Mouse (Mus musculus) midbrain, postnatal 0 days (tissue): ENCODE results near the gene Zswim7. TPM values are rescaled to one million over a fixed set of nuclear protein-coding genes. Genes with fewer than 3 reads are reported as not detected.

Experiments used
- ATAC-seq: fragments of 200-750 bp; cut with Nextera tagmentation; 2 replicates; pipeline ENCODE4 v1.8.0; 2017; ENCODE audit warnings: moderate number of reproducible peaks, mild to moderate bottlenecking, moderate TSS enrichment, moderate library complexity; ENCODE audit not compliant: low FRiP score
- DNase-seq: peaks from one replicate; pipeline ENCODE4 v3.0.0-alpha.2; 2015; ENCODE audit warnings: low spot score
- H3K27ac ChIP-seq: fragments of 300-500 bp; sonication (generic); 2 replicates; pipeline ENCODE4 v1.5.1; 2014; ENCODE audit warnings: low read depth, mild to moderate bottlenecking, low read length, mixed read lengths
- H3K27me3 ChIP-seq: fragments of 300-500 bp; sonication (generic); 2 replicates; pipeline ENCODE4 v1.6.1; 2014; ENCODE audit warnings: low read length, control low read depth, mixed read lengths; ENCODE audit not compliant: insufficient read depth
- H3K36me3 ChIP-seq: fragments of 300-500 bp; sonication (generic); 2 replicates; pipeline ENCODE4 v1.6.1; 2014; ENCODE audit warnings: low read length, control low read depth, mixed read lengths; ENCODE audit not compliant: insufficient read depth
- H3K4me1 ChIP-seq: fragments of 300-500 bp; sonication (generic); 2 replicates; pipeline ENCODE4 v1.6.1; 2014; ENCODE audit warnings: mild to moderate bottlenecking, control low read depth, antibody characterized with exemption, low read length, mixed read lengths; ENCODE audit not compliant: insufficient read depth
- H3K4me2 ChIP-seq: fragments of 300-500 bp; sonication (generic); 2 replicates; pipeline ENCODE4 v1.6.1; 2014; ENCODE audit warnings: low read depth, mild to moderate bottlenecking, low read length, mixed read lengths; ENCODE audit not compliant: poor library complexity, severe bottlenecking
- H3K4me3 ChIP-seq: fragments of 300-500 bp; sonication (generic); 2 replicates; pipeline ENCODE4 v1.5.1; 2014; ENCODE audit warnings: low read depth, mild to moderate bottlenecking, low read length, moderate library complexity
- H3K9ac ChIP-seq: fragments of 300-500 bp; sonication (generic); replicated peaks from 2 replicates; pipeline ENCODE4 v1.6.1; 2014; ENCODE audit warnings: mild to moderate bottlenecking, low read length, moderate library complexity, mixed read lengths; ENCODE audit not compliant: poor library complexity, severe bottlenecking
- H3K9me3 ChIP-seq: fragments of 300-500 bp; sonication (generic); 2 replicates; pipeline ENCODE4 v1.6.1; 2016; ENCODE audit warnings: low read length, control low read depth
- CTCF ChIP-seq: IDR thresholded peaks from 2 replicates; pipeline ENCODE4 v1.5.1; 2016; ENCODE audit warnings: antibody characterized with exemption, mild to moderate bottlenecking
- WGBS: fragments of 180-500 bp; shearing (Covaris S2); extraction: QIAGEN DNeasy Blood & Tissue Kit; methylation state at CpG from one replicate; pipeline ENCODE4 v1.1.7; 2014; 5-methylcytosine and 5-hydroxymethylcytosine counted together
- polyA plus RNA-seq: library from polyadenylated mRNA; unstranded; fragments of >200 nt; fragmentation: Nextera tagmentation; extraction: Ambion mirVana; gene quantifications from 2 replicates; pipeline ENCODE4 v1.2.1, GENCODE M21; 2015
- total RNA-seq: library from RNA; depleted of rRNA; stranded (reverse); fragments of >200 nt; gene quantifications from 2 replicates; pipeline ENCODE4 v1.2.3, GENCODE M21; 2014; rRNA removed

Zswim7 gene
- total and polyA plus RNA-seq, 2 experiments from 2014 or later = 8.4 to 23.8 TPM

DNA sequence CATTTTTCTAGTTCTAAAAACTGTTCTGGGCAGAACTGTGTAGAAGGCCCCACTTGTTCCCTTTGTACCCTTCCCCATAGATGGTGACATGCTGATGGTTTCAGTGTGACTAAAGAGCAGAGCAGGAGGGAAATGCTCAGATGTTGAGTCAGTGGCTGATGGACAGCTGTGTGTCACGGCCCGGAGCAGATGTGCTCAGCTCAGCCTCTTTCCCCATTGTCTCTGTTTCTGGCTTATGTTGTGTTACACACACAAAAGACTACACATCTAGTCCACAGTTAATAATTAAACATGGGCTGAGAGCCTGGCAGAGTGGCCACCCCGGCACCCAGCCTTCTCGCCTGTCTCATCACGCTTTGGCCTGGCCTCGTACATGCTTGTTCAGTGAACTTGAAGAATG, 63.4 kb downstream of the Zswim7 start:
- Histone ChIP-seq H3K9me3 (no peaks in the 10 kb centered on the region), H3K4me1 (no peaks in the 10 kb centered on the region), H3K4me2 (no peak overlapping the region), H3K36me3 (0 out of 2 replicates have a peak, but pooled peaks cover 3% of the 10 kb centered on the region), H3K4me3 (no peak overlapping the region), H3K9ac (no peak overlapping the region), H3K27ac (no peak overlapping the region), H3K27me3 (no peaks in the 10 kb centered on the region)
- DNase-seq (no peak), ATAC-seq (no peak)
- WGBS = 87% methylated on average over 6 of the region's 6 CpGs
- no peak for TF ChIP-seq CTCF

Other genes starting within 250 kb of the Zswim7 start
- 5.9 and 6.0 TPM in 2 replicates for gene Adora2b, start 32.4 kb downstream of the Zswim7 start, total RNA-seq
- 5.8 and 7.7 TPM in 2 replicates for gene Adora2b, start 32.4 kb downstream of the Zswim7 start, polyA plus RNA-seq
- gene Ttc19, start 98 bp upstream of the Zswim7 start, total RNA-seq = 47.5 and 66.3 TPM in 2 replicates
- gene Ttc19, start 98 bp upstream of the Zswim7 start, polyA plus RNA-seq = 42.3 and 49.1 TPM in 2 replicates
- 6.7 and 7.5 TPM in 2 replicates for gene Pigl, start 177.1 kb upstream of the Zswim7 start, total RNA-seq
- 8.0 and 8.2 TPM in 2 replicates for gene Pigl, start 177.1 kb upstream of the Zswim7 start, polyA plus RNA-seq
- 128 and 135 TPM in 2 replicates for gene Ncor1, start 177.2 kb upstream of the Zswim7 start, total RNA-seq
- gene Ncor1, start 177.2 kb upstream of the Zswim7 start, polyA plus RNA-seq = 131 and 152 TPM in 2 replicates